Mouse (Mus musculus) embryo, embryonic 10.5 days (tissue): ENCODE data around the gene Hist1h2br.
A peak's percentile ranks its signal among the peaks of the same experiment; 100 is the strongest.
"Not testable (repeated sequence)": the region's sequence is repeated elsewhere in the genome, so short reads cannot be mapped to it uniquely, and the experiment has no call there.

Source experiments
- DNase-seq: peaks from one replicate; pipeline ENCODE4 v3.0.0-alpha.2; 2015; ENCODE audit warnings: low spot score

The Hist1h2br gene

GRCm38 (mm10) chr13:21833461-21833860 is at the start of gene Hist1h2br, which contains the start of gene Hist1h2ap:
Gene Hist1h2br (plus strand): TSS chr13:21833743.
Gene Hist1h2ap (minus strand): TSS chr13:21833507.
- DNase-seq: not testable (repeated sequence)

- peak; percentile 60 for DNase-seq
Observed at GRCm38 (mm10) chr13:21784311-21784710, 49.2 kb upstream of the Hist1h2br start.

- peak; percentile 82 for DNase-seq
Observed at GRCm38 (mm10) chr13:21786189-21786898, 47.2 kb upstream of the Hist1h2br start.

- DNase-seq: peak; percentile 98
Observed at GRCm38 (mm10) chr13:21786899-21787629, 46.5 kb upstream of the Hist1h2br start, which contains the start of the genes Hist1h2an and Hist1h2bp. Gene Hist1h2an (minus strand): TSS chr13:21787218. Gene Hist1h2bp (plus strand): TSS chr13:21787461.

- peak; percentile 75 for DNase-seq
Observed at GRCm38 (mm10) chr13:21787760-21788593, 45.6 kb upstream of the Hist1h2br start.

- DNase-seq: peak; percentile 11
Observed at GRCm38 (mm10) chr13:21789925-21790324, 43.6 kb upstream of the Hist1h2br start.

GRCm38 (mm10) chr13:21790601-21791283 is 42.8 kb upstream of the Hist1h2br start:
- DNase-seq: peak; percentile 49

- no peak for DNase-seq
Observed at GRCm38 (mm10) chr13:21795584-21795983, 38.0 kb upstream of the Hist1h2br start.

GRCm38 (mm10) chr13:21797163-21797562 is 36.4 kb upstream of the Hist1h2br start:
- DNase-seq: not testable (repeated sequence)

GRCm38 (mm10) chr13:21803058-21803457 is 30.5 kb upstream of the Hist1h2br start:
- not testable (repeated sequence) for DNase-seq

- DNase-seq: not testable (repeated sequence)
Observed at GRCm38 (mm10) chr13:21810073-21810472, 23.5 kb upstream of the Hist1h2br start, which contains the start of the genes Hist1h2bq and Hist1h2ao. Gene Hist1h2bq (minus strand): TSS chr13:21810197. Gene Hist1h2ao (plus strand): TSS chr13:21810465.

GRCm38 (mm10) chr13:21811074-21811473 is 22.5 kb upstream of the Hist1h2br start:
- not testable (repeated sequence) for DNase-seq

GRCm38 (mm10) chr13:21811539-21811938 is 22.0 kb upstream of the Hist1h2br start, which contains the start of gene Hist1h4m:
Gene Hist1h4m (plus strand): TSS chr13:21811746.
- not testable (repeated sequence) for DNase-seq

- DNase-seq: not testable (repeated sequence)
Observed at GRCm38 (mm10) chr13:21812092-21812491, 21.5 kb upstream of the Hist1h2br start.

GRCm38 (mm10) chr13:21820082-21820890 is 13.3 kb upstream of the Hist1h2br start:
- not testable (repeated sequence) for DNase-seq

- no peak for DNase-seq
Observed at GRCm38 (mm10) chr13:21828511-21828910, 5.0 kb upstream of the Hist1h2br start.

- DNase-seq: no peak
Observed at GRCm38 (mm10) chr13:21830344-21830743, 3.2 kb upstream of the Hist1h2br start.

- DNase-seq: not testable (repeated sequence)
Observed at GRCm38 (mm10) chr13:21831418-21832394, 1.8 kb upstream of the Hist1h2br start, which contains the start of gene Hist1h4n. Gene Hist1h4n (minus strand): TSS chr13:21832196.

- DNase-seq: not testable (repeated sequence)
Observed at GRCm38 (mm10) chr13:21840508-21840907, 7.0 kb downstream of the Hist1h2br start.
